Mouse (Mus musculus) hindbrain, embryonic 15.5 days (tissue): ENCODE measurements at regions not wholly inside any gene's neighbourhood (a gene's known extent, or its start where the extent isn't known, plus 50 kb on each side); places are given as distances from the start of the nearest gene placed in this dataset.
A peak's percentile ranks its signal among the peaks of the same experiment; 100 is the strongest.

ENCODE experiments used
- ATAC-seq: fragments of 200-750 bp; cut with Nextera tagmentation; 2 replicates; pipeline ENCODE4 v1.8.0; 2017; ENCODE audit warnings: low read depth, moderate number of reproducible peaks, moderate TSS enrichment; ENCODE audit not compliant: low FRiP score
- H3K27ac ChIP-seq: fragments of 300-500 bp; sonication (generic); replicated peaks from 2 replicates; pipeline ENCODE4 v1.5.1; 2015; ENCODE audit warnings: mild to moderate bottlenecking, inconsistent platforms
- H3K27me3 ChIP-seq: fragments of 300-500 bp; sonication (generic); 2 replicates; pipeline ENCODE4 v1.6.1; 2015; ENCODE audit warnings: control low read depth, inconsistent platforms
- H3K36me3 ChIP-seq: fragments of 300-500 bp; sonication (generic); 2 replicates; pipeline ENCODE4 v1.6.1; 2015; ENCODE audit warnings: control low read depth, inconsistent platforms
- H3K4me1 ChIP-seq: fragments of 300-500 bp; sonication (generic); replicated peaks from 2 replicates; pipeline ENCODE4 v1.6.1; 2015; ENCODE audit warnings: control low read depth, inconsistent platforms
- H3K4me2 ChIP-seq: fragments of 300-500 bp; sonication (generic); 2 replicates; pipeline ENCODE4 v1.6.1; 2015; ENCODE audit warnings: moderate library complexity, mild to moderate bottlenecking, inconsistent platforms
- H3K4me3 ChIP-seq: fragments of 300-500 bp; sonication (generic); 2 replicates; pipeline ENCODE4 v1.5.1; 2015; ENCODE audit warnings: mild to moderate bottlenecking, inconsistent platforms
- H3K9ac ChIP-seq: fragments of 300-500 bp; sonication (generic); 2 replicates; pipeline ENCODE4 v1.6.1; 2015; ENCODE audit warnings: inconsistent platforms
- H3K9me3 ChIP-seq: fragments of 300-500 bp; sonication (generic); 2 replicates; pipeline ENCODE4 v1.6.1; 2016; ENCODE audit warnings: control low read depth, inconsistent platforms
- WGBS: fragments of 180-500 bp; shearing (Covaris S2); methylation state at CpG from one replicate; pipeline ENCODE4 v1.1.7; 2015; 5-methylcytosine and 5-hydroxymethylcytosine counted together

DNA sequence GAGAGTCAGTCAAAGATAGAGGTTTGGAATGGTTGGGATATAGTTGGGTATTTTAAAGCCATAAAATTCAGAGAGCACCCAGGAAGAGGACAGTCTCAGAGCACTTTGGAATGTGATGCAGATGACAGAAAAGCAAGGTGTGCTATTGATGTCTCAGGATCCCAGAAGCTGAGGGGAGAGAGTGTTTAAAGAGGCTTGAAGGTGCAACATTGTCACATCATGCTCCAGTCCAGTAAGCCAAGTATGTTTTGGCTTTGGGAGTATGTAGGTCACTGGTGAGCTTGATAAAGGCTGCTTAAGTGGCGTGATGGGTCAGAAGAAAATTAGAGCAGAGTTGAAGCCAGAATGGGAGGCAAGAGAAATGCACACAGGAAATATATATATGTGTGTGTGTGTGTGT, 201.3 kb upstream of the Lpp start:
- no peak overlapping the region for H3K27ac ChIP-seq
- H3K4me3 ChIP-seq, result no peak overlapping the region
- H3K27me3 ChIP-seq, result no peaks in the 10 kb centered on the region
- H3K36me3 ChIP-seq, result no peaks in the 10 kb centered on the region
- no peaks in the 10 kb centered on the region for H3K4me1 ChIP-seq
- 84% methylated on average over 1 of the region's 1 CpGs for WGBS
- no peaks in the 10 kb centered on the region for H3K9me3 ChIP-seq
- no peak overlapping the region for H3K9ac ChIP-seq
- no peak overlapping the region for H3K4me2 ChIP-seq
- ATAC-seq, result no peak

DNA sequence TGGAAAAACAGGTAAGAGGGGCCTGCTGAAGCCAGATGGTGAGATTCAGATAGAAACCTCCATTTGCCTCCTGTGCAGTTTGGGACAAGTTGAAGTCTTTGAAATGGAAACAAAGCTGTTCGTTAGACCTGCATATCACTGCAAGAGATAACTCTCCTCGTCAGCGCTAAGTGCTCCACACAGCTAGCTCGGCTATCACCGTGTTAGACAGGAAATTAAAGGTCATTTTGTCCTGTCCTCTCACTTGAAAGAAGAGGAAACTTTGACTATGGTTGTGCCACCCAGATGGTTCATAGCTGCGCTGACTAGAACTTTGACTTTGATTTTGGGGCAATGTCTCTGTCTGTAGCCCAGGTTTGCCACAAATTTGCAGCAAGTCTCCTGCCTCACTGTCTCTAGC, 198.5 kb upstream of the Bcl6 start:
- H3K4me2 ChIP-seq, result no peak overlapping the region
- H3K36me3 ChIP-seq, result no peaks in the 10 kb centered on the region
- H3K4me3 ChIP-seq, result no peak overlapping the region
- H3K9ac ChIP-seq, result no peak overlapping the region
- 94% methylated on average over 6 of the region's 6 CpGs for WGBS
- no peak for ATAC-seq
- H3K9me3 ChIP-seq, result no peaks in the 10 kb centered on the region
- H3K27me3 ChIP-seq, result no peaks in the 10 kb centered on the region
- no peak overlapping the region for H3K27ac ChIP-seq
- no peaks in the 10 kb centered on the region for H3K4me1 ChIP-seq

DNA sequence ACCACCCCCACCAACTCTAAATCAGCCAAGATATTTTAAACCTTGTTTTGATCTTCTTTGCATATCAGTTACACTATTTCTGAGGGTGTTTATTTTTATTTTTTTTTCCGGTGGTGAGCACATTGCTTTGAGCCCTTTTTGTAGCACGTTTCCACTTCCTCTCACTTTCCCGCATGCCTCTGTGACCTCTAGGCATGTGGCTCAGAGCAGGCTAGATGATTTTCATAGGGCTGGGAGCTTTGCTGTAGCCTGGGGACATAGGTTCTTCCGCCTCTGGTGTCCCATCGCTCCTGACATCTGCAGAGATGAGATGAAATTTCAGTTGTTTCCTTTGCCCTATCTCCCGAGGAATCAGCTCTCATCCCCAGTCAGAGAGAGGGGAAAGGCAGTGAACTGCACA, 197.3 kb upstream of the Bcl6 start:
- WGBS, result 79% methylated on average over 6 of the region's 6 CpGs
- ATAC-seq, result no peak
- Histone ChIP-seq H3K9ac (no peak overlapping the region), H3K4me2 (no peak overlapping the region), H3K27me3 (no peaks in the 10 kb centered on the region), H3K4me3 (no peak overlapping the region), H3K4me1 (no peaks in the 10 kb centered on the region), H3K9me3 (no peaks in the 10 kb centered on the region), H3K36me3 (no peaks in the 10 kb centered on the region), H3K27ac (no peak overlapping the region)

DNA sequence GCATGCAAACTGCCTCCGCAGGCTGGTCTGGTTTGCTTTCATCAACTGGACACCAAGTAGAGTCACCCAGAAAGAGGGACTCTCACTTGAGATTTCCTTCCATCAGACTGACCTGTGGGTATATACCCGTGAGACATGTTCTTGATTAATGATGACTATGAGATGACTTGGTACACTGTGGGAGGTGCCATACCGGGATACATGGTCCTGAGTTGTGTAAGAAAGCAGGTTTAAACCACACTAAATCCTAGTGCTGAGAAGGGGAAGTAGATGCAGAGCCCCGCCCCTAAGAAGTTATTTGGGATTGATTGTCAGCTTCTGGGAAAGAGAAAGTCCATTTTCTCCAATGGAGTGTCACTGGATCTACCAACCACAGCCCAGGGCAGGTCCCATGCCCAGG, 196.2 kb upstream of the Bcl6 start:
- ATAC-seq, result no peak
- no peaks in the 10 kb centered on the region for H3K9me3 ChIP-seq

DNA sequence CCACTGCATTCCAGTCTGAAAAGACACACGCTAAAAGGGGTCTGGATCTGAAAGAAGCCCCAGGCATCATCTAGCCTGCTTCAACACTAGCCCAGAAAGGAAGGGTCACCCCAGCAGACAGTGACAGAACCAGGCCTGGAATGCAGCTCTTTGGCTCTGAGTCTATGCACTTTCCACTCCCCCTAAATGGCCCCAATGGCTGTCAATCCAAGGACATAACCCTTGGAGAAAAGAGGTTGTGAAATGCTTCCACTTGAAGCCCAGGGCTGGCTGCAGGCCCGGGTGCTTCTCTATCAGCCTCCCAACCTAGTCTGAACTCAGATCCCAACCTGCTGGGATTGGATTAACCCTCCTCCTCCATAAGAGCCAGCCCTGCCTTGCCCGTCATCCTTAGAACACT, 194.6 kb upstream of the Bcl6 start:
- Histone ChIP-seq H3K27ac (no peak overlapping the region), H3K9ac (no peak overlapping the region), H3K4me2 (no peak overlapping the region), H3K4me3 (no peak overlapping the region), H3K4me1 (no peaks in the 10 kb centered on the region), H3K9me3 (no peaks in the 10 kb centered on the region), H3K36me3 (no peaks in the 10 kb centered on the region), H3K27me3 (no peaks in the 10 kb centered on the region)
- no peak for ATAC-seq
- 71% methylated on average over 3 of the region's 3 CpGs for WGBS

More for the DNA sequence above, 196.2 kb upstream of the Bcl6 start:
- Histone ChIP-seq H3K4me3 (no peak overlapping the region), H3K9ac (no peak overlapping the region), H3K4me2 (no peak overlapping the region), H3K27ac (no peak overlapping the region), H3K27me3 (no peaks in the 10 kb centered on the region), H3K4me1 (no peaks in the 10 kb centered on the region), H3K36me3 (no peaks in the 10 kb centered on the region)
- WGBS, result 83% methylated on average over 4 of the region's 4 CpGs

DNA sequence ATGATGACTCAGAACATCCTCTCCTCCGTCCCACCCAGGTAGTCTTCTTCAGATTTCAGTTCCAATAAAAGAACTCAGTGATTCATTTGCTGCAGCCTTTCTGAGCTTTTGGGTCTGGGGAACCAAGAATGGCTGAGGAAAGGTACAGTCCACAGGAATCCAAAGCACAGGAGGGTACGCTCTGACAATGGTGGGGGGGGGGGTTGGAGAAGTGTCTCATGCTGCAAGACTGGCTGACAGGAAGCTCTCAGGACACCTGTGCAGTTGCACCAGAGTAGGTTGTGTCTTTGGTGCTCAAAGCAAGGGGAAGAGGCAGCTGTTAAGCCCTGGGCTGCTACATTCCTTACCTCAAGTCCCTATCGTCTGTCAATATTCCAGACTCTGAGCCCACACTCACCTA, 192.7 kb upstream of the Bcl6 start:
- Histone ChIP-seq H3K27ac (no peak overlapping the region), H3K4me2 (no peak overlapping the region), H3K4me3 (no peak overlapping the region), H3K9me3 (no peaks in the 10 kb centered on the region), H3K36me3 (no peaks in the 10 kb centered on the region), H3K4me1 (no peaks in the 10 kb centered on the region), H3K27me3 (no peaks in the 10 kb centered on the region), H3K9ac (no peak overlapping the region)
- ATAC-seq, result no peak
- WGBS, result 88% methylated on average over 3 of the region's 3 CpGs

DNA sequence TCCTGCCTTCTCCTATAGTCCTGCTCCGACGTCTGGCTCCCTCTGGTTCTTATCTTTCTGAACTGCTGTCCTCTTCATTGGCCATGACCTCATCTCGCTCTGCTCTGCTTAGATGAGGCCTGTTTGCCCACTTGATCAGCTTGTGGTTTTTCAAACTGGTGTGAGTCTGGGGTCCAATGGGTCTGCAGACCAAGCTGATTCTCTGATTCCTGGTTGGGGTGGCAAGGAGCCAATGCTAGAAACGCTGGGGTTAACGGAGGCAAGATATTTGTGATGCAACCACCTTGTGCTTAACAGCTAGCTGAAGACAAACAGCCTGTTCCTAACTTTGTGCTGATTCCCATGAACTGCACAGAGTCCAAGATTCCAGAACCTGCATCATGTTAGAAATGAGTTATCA, 192.0 kb upstream of the Bcl6 start:
- Histone ChIP-seq H3K4me1 (no peaks in the 10 kb centered on the region), H3K27me3 (no peaks in the 10 kb centered on the region), H3K4me3 (no peak overlapping the region), H3K36me3 (no peaks in the 10 kb centered on the region), H3K9ac (no peak overlapping the region), H3K9me3 (no peaks in the 10 kb centered on the region), H3K4me2 (no peak overlapping the region), H3K27ac (no peak overlapping the region)
- 89% methylated on average over 5 of the region's 5 CpGs for WGBS
- no peak for ATAC-seq

DNA sequence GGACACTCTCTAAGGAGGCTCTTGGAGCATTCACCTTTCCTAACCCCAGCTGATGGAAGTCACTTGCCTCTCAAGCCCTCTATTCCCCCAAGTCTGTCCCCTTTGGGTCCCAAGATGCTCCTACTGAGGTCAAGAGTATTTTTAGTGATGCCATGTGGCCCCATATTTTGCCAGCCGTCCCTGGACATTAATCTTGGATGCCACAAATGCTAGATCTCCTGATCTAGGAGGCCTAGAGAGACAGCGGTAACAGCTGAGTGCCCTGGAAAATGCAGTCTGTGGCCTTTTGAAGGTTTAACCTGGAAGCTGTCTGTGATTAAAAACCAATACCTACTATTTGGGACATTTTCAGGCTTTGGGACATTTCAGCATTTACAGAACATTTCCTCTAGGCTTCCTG, 188.9 kb upstream of the Bcl6 start:
- no peaks in the 10 kb centered on the region for H3K4me1 ChIP-seq
- no peaks in the 10 kb centered on the region for H3K27me3 ChIP-seq
- H3K9me3 ChIP-seq, result no peaks in the 10 kb centered on the region
- H3K36me3 ChIP-seq, result no peaks in the 10 kb centered on the region
- H3K4me2 ChIP-seq, result no peak overlapping the region
- H3K27ac ChIP-seq, result no peak overlapping the region
- WGBS, result 81% methylated on average over 2 of the region's 2 CpGs
- no peak for ATAC-seq
- H3K4me3 ChIP-seq, result no peak overlapping the region
- H3K9ac ChIP-seq, result no peak overlapping the region

DNA sequence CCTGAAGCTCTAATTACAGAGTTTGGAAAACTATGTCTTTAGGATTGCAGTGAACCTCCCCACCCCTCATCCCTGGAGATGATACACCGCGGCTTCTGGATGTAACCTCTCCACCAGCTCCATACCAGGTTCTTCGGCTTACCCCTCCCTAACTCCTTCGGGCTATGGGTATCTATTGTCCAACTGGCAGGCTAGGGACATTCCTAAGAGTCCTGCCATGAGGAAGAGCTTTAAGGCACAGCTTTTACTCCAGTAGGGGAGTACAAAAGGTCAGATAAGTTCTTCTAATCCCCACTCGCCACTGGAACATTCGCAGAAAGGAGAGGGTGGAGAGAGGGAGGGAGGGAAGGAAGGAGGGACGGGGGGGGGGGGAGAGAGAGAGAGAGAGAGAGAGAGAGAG, 188.5 kb upstream of the Bcl6 start:
- no peak for ATAC-seq
- H3K4me3 ChIP-seq, result no peak overlapping the region
- no peak overlapping the region for H3K27ac ChIP-seq
- 80% methylated on average over 7 of the region's 7 CpGs for WGBS
- no peak overlapping the region for H3K4me2 ChIP-seq
- no peaks in the 10 kb centered on the region for H3K27me3 ChIP-seq
- no peak overlapping the region for H3K9ac ChIP-seq
- H3K4me1 ChIP-seq, result no peaks in the 10 kb centered on the region
- no peaks in the 10 kb centered on the region for H3K36me3 ChIP-seq
- no peaks in the 10 kb centered on the region for H3K9me3 ChIP-seq

DNA sequence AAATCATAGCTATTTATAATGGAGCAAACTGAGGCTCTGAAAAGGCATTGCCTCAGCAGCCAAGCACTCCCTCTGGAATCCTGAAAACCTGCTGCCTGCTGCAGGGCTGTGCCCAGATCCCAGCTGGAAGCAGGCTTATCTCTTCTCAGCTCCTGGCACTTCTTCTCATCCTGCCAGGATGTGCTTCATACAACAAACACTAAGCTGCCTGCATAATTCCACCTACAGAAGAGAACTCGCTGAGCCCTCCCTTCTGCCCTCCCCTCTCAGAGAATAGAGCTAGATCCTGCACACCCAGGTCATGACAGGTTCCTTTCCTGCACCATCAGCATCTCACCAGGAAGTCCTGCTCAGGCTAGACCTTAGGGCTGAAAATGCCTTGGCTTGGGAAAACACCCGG, 187.4 kb upstream of the Bcl6 start:
- Histone ChIP-seq H3K4me2 (no peak overlapping the region), H3K4me3 (no peak overlapping the region), H3K27me3 (no peaks in the 10 kb centered on the region), H3K4me1 (no peaks in the 10 kb centered on the region), H3K36me3 (no peaks in the 10 kb centered on the region), H3K27ac (no peak overlapping the region), H3K9ac (no peak overlapping the region), H3K9me3 (no peaks in the 10 kb centered on the region)
- peak; percentile 30; the same call in 1 of the 2 replicates for ATAC-seq
- 63% methylated on average over 2 of the region's 2 CpGs for WGBS

DNA sequence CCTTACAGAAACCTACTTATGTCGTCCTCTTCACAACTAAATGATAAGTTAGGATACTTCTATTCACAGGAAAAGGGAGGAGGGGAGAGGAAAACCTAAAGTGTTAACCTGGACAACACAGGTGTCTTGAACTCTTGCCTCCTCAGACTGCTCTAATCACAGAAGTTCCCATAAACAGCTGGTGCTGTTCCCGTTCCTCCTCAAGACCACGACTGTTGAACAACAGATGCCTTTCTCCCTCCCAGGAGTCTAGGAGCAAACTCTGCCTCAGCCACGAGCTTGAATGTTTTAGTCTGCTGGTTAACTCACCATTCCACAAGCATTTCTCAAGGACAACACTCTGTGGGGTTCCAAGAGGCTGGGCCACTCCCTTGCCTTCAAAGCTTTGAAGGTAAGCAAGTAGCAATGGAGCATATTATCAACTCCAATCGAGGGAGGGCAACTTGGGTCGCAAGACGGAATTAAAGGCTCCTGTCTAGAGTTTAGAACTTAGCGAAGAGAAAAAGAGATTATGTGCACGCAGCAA, 186.6 kb upstream of the Bcl6 start:
- Histone ChIP-seq H3K4me2 (no peak overlapping the region), H3K4me1 (no peaks in the 10 kb centered on the region), H3K9me3 (no peaks in the 10 kb centered on the region), H3K27ac (no peak overlapping the region), H3K4me3 (no peak overlapping the region), H3K36me3 (no peaks in the 10 kb centered on the region), H3K27me3 (no peaks in the 10 kb centered on the region), H3K9ac (no peak overlapping the region)
- 75% methylated on average over 9 of the region's 9 CpGs for WGBS
- ATAC-seq, result no peak

DNA sequence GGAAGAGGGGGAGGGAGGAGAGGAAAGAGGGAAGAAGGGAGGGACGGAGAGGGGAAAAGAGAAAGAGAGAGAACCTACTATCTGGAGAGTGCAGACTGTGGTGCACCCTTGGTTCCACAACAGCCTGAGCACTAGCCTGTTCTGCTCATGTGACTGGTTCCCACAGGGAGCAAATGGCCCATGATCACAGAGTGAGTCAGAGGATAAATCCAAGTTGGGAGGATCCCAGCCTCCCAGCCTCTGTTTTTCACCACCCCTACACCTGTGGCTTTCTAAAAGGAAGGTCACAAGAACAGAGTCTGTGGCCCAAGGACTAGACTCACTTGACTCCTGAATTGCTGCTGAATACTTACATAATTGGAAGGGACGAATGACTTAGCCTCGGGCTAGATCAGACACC, 185.9 kb upstream of the Bcl6 start:
- Histone ChIP-seq H3K4me1 (no peaks in the 10 kb centered on the region), H3K9me3 (no peaks in the 10 kb centered on the region), H3K27ac (no peak overlapping the region), H3K4me3 (no peak overlapping the region), H3K36me3 (no peaks in the 10 kb centered on the region), H3K9ac (no peak overlapping the region), H3K4me2 (no peak overlapping the region), H3K27me3 (no peaks in the 10 kb centered on the region)
- WGBS, result 87% methylated on average over 3 of the region's 3 CpGs
- no peak for ATAC-seq

DNA sequence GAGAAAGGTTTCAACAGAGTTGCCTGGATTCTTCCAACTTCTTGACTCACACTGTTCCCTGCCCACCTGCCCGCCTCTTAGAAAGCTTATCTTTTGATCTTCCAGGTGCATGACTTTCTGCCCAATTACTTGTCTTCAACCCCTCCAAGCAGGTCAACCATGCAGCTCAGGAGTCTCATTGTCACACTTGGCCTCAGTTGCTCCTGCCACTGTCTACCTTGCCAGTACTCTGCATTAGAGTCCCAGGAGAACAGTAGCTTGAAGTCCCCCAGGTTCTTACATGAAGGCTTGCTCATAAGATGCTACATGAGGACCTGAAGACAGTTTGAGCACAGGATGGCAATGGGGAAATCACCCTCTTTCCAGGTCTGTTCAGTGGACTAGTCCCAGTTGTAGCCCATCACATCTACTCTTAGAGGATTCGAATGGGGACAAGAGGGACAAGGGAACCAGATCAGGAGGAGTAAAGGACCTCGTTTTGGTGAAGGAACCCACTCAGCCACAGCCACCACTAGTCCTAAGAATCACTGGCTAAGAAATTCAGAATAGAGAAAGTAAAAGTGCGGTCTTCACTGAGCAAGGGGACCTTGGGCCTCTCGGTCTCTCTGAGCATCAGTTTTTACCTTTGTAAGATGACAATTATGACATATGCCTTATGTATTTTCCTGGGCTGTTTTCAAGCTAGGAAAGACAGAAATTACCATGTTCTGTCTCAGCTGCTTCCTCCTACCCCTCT, 185.3 kb upstream of the Bcl6 start:
- ATAC-seq, result no peak
- no peak overlapping the region for H3K4me2 ChIP-seq
- no peaks in the 10 kb centered on the region for H3K27me3 ChIP-seq
- no peaks in the 10 kb centered on the region for H3K9me3 ChIP-seq
- 88% methylated on average over 5 of the region's 5 CpGs for WGBS
- H3K4me1 ChIP-seq, result no peaks in the 10 kb centered on the region
- no peak overlapping the region for H3K9ac ChIP-seq
- H3K36me3 ChIP-seq, result no peaks in the 10 kb centered on the region
- H3K27ac ChIP-seq, result no peak overlapping the region
- no peak overlapping the region for H3K4me3 ChIP-seq
